Mouse (Mus musculus) hindbrain, postnatal 0 days (tissue): ENCODE data around the gene Otulinl. TPM values are rescaled to one million over a fixed set of nuclear protein-coding genes. Genes with fewer than 3 reads are reported as not detected.

Experiments used
- ATAC-seq: fragments of 200-750 bp; cut with Nextera tagmentation; 2 replicates; pipeline ENCODE4 v1.8.0; 2017; ENCODE audit warnings: mild to moderate bottlenecking, moderate TSS enrichment, moderate library complexity
- DNase-seq: peaks from one replicate; pipeline ENCODE4 v3.0.0-alpha.2; 2015; ENCODE audit warnings: low spot score
- H3K27ac ChIP-seq: fragments of 300-500 bp; sonication (generic); 2 replicates; pipeline ENCODE4 v1.5.1; 2014; ENCODE audit warnings: mild to moderate bottlenecking
- H3K27me3 ChIP-seq: fragments of 300-500 bp; sonication (generic); 2 replicates; pipeline ENCODE4 v1.6.1; 2014; ENCODE audit warnings: low read length, mixed read lengths; ENCODE audit not compliant: insufficient read depth
- H3K36me3 ChIP-seq: fragments of 300-500 bp; sonication (generic); 2 replicates; pipeline ENCODE4 v1.6.1; 2014; ENCODE audit warnings: low read length, mixed read lengths; ENCODE audit not compliant: insufficient read depth
- H3K4me1 ChIP-seq: fragments of 300-500 bp; sonication (generic); 2 replicates; pipeline ENCODE4 v1.6.1; 2014; ENCODE audit warnings: antibody characterized with exemption, low read length, mixed read lengths; ENCODE audit not compliant: insufficient read depth
- H3K4me2 ChIP-seq: fragments of 300-500 bp; sonication (generic); 2 replicates; pipeline ENCODE4 v1.6.1; 2014; ENCODE audit warnings: low read depth, mild to moderate bottlenecking, low read length, moderate library complexity, mixed read lengths
- H3K4me3 ChIP-seq: fragments of 300-500 bp; sonication (generic); 2 replicates; pipeline ENCODE4 v1.5.1; 2014; ENCODE audit warnings: low read length
- H3K9ac ChIP-seq: fragments of 300-500 bp; sonication (generic); replicated peaks from 2 replicates; pipeline ENCODE4 v1.6.1; 2014; ENCODE audit warnings: mild to moderate bottlenecking, low read length, moderate library complexity, mixed read lengths
- H3K9me3 ChIP-seq: fragments of 300-500 bp; sonication (generic); 2 replicates; pipeline ENCODE4 v1.6.1; 2016; ENCODE audit warnings: low read length, mixed read lengths
- CTCF ChIP-seq: IDR thresholded peaks from 2 replicates; pipeline ENCODE4 v1.5.1; 2016; ENCODE audit warnings: antibody characterized with exemption, control low read depth, low read depth
- WGBS: fragments of 180-500 bp; shearing (Covaris S2); extraction: QIAGEN DNeasy Blood & Tissue Kit; methylation state at CpG from one replicate; pipeline ENCODE4 v1.1.7; 2014; 5-methylcytosine and 5-hydroxymethylcytosine counted together
- polyA plus RNA-seq: library from polyadenylated mRNA; unstranded; fragments of >200 nt; fragmentation: Nextera tagmentation; extraction: Ambion mirVana; gene quantifications from 2 replicates; pipeline ENCODE4 v1.2.1, GENCODE M21; 2015
- total RNA-seq: library from RNA; depleted of rRNA; stranded (reverse); fragments of >200 nt; gene quantifications from 2 replicates; pipeline ENCODE4 v1.2.3, GENCODE M21; 2014

Otulinl gene
- total and polyA plus RNA-seq, 2 experiments from 2014 or later: 11.0 to 18.4 TPM

DNA sequence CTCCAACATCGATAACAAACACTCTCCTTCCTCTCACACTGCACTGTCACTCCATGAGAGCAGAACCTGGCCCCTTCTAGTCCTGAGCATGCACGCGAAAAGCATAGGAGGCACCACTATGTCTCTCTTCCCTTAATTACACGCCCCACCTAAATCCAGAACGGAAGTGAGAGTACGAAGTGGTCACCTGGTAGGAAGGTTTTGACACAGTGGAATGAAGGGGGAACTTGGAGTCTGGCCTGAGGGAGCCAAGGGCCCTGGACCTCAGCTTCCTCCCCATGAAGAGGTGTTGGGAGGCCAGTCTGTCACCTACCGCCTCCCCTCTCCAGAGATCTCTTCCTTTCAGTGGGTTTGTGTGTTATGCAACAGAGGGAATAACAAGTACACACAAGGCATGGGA is 6.3 kb downstream of the Otulinl start:
- Histone ChIP-seq H3K4me2 (no peak overlapping the region), H3K4me1 (peaks cover 15% of the 10 kb centered on the region; the same call in 1 of the 2 replicates), H3K36me3 (no peaks in the 10 kb centered on the region), H3K9me3 (no peaks in the 10 kb centered on the region), H3K9ac (no peak overlapping the region), H3K4me3 (no peak overlapping the region), H3K27me3 (no peaks in the 10 kb centered on the region), H3K27ac (no peak overlapping the region)
- DNase-seq (no peak), ATAC-seq (no peak)
- TF ChIP-seq CTCF: no peak
- WGBS: 94% methylated on average over 7 of the region's 7 CpGs

DNA sequence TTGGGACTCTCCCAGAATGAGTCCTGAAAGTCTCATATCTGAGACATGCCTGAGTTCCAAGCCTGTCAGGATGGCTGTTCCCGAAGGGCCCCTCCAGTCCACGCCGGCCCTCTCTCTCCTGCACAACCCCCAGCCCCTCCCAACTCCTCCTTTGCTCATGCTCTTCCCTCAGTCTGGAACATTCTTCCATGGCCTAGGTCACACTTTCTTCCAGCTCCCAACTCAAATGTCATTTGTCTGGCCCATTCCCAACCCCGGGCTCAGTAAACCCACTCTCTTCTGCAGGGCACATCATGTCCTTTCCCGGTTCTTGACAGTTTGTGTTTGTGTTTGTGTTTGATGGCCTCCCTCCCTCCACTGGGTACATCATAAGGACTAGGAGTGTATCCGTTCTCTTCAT is 7.3 kb downstream of the Otulinl start:
- H3K4me1 ChIP-seq: peaks cover 15% of the 10 kb centered on the region; the same call in 1 of the 2 replicates
- no peak overlapping the region for H3K4me3 ChIP-seq
- ATAC-seq: no peak
- DNase-seq: no peak
- H3K27me3 ChIP-seq: no peaks in the 10 kb centered on the region
- H3K27ac ChIP-seq: no peak overlapping the region
- H3K9me3 ChIP-seq: no peaks in the 10 kb centered on the region
- TF ChIP-seq CTCF: no peak
- H3K4me2 ChIP-seq: no peak overlapping the region
- no peak overlapping the region for H3K9ac ChIP-seq
- WGBS: 81% methylated on average over 6 of the region's 6 CpGs
- no peaks in the 10 kb centered on the region for H3K36me3 ChIP-seq

DNA sequence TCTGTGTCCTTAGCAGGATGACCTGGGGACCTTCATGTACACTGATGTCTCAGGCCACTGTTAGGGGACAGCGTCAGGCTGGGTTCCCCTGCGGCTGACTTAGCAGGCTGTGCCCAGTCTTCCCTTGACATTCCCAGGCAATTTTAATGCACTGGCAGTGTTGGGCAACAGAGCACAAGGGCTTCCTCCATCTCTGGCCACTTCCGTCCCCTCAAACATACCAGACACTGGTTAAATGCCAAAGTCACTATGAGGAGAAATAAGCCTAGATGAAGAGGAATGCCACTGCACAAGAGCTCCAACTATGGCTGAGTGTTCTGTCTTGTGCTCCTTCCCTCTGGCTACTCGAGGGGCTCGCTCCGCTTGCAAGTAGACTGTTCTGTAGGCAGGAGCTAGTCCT is 8.2 kb downstream of the Otulinl start:
- Histone ChIP-seq H3K4me3 (no peak overlapping the region), H3K36me3 (no peaks in the 10 kb centered on the region), H3K27me3 (no peaks in the 10 kb centered on the region), H3K9ac (no peak overlapping the region), H3K9me3 (no peaks in the 10 kb centered on the region), H3K4me1 (peaks cover 15% of the 10 kb centered on the region; the same call in 1 of the 2 replicates), H3K4me2 (no peak overlapping the region), H3K27ac (no peak overlapping the region)
- TF ChIP-seq CTCF: no peak
- WGBS: 82% methylated on average over 6 of the region's 6 CpGs
- ATAC-seq (no peak), DNase-seq (no peak)

DNA sequence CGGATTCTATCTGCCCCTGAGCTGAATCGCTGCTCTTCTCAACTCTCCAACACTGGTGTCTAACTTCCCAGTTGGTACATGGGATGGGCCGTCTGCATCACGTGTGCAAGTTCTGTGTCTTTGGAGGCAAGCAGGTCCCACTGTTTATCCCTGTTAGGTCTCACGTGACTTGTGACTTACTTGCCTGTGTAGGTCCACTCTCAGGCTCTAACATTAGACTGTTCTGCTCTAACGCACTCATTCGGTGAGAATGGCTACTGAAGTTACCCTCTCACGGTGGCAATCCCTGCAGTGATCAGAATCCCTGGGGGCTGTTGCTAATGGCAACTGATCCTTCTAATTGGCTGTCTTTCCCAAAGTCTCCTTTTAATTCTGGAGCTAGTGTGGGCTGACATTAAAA is 9.1 kb downstream of the Otulinl start:
- Histone ChIP-seq H3K36me3 (no peaks in the 10 kb centered on the region), H3K27ac (no peak overlapping the region), H3K4me1 (peaks cover 15% of the 10 kb centered on the region; the same call in 1 of the 2 replicates), H3K9me3 (no peaks in the 10 kb centered on the region), H3K27me3 (no peaks in the 10 kb centered on the region), H3K4me2 (no peak overlapping the region), H3K4me3 (no peak overlapping the region), H3K9ac (no peak overlapping the region)
- ATAC-seq: no peak
- WGBS: 47% methylated on average over 8 of the region's 8 CpGs
- TF ChIP-seq CTCF: no peak
- DNase-seq: no peak

DNA sequence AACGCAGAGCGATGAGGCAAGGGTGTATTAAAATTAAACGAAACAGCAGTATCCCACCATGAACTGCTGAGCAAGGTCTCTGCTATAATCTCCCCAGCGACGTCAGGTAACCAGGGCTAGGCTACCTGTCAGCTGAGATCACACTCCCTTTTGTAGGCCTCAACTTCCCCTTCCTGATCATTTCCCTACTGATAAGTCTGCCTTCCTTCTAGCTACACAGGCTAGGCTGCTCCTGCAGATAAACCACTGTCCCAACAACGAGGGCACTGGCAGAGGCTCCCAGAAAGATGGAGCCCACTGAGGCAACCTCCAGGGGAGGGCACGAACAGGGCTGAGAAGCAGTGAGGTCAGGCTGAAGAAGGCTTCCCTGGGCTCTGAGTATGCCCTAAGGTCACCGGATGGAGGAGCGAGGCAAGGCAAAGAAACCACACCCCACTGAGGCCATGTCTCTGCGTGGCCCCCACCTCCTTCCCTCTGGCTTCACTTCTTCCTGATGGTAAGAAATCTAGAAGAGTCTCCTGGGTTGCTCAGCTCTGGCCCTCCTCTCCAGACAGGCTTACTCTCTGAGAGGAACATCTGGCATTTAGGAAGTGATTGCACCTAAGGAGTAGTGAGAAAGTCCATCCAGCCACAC is 9.7 kb downstream of the Otulinl start:
- DNase-seq (no peak), ATAC-seq (no peak)
- H3K4me2 ChIP-seq: no peak overlapping the region
- 89% methylated on average over 10 of the region's 10 CpGs for WGBS
- H3K36me3 ChIP-seq: no peaks in the 10 kb centered on the region
- no peak for TF ChIP-seq CTCF
- no peaks in the 10 kb centered on the region for H3K9me3 ChIP-seq
- peaks cover 14% of the 10 kb centered on the region; the same call in 1 of the 2 replicates for H3K4me1 ChIP-seq
- no peaks in the 10 kb centered on the region for H3K27me3 ChIP-seq
- H3K27ac ChIP-seq: no peak overlapping the region
- H3K4me3 ChIP-seq: no peak overlapping the region
- no peak overlapping the region for H3K9ac ChIP-seq

DNA sequence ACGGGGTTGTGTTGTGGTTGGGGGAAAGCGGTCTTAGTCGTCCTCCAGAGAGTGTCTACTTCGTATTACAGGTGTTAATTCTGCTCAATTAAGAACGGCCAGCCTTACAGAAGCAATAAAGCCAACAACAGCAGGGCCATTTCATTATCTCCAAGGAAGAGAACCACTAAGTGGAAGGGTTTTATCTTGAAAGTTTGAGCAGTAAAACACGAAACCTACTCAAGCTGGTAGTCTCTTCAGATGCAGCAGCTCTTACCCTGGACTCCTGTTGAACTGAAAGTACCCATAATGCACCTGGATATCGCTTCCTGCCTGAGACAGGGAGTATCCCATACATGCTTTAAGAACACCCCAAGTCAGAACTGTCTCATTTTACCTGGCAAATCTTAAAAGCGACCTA is 10.7 kb downstream of the Otulinl start:
- no peak overlapping the region for H3K9ac ChIP-seq
- no peak overlapping the region for H3K4me2 ChIP-seq
- no peak overlapping the region for H3K27ac ChIP-seq
- peaks cover 10% of the 10 kb centered on the region; the same call in 1 of the 2 replicates for H3K4me1 ChIP-seq
- ATAC-seq: no peak
- H3K36me3 ChIP-seq: no peaks in the 10 kb centered on the region
- H3K27me3 ChIP-seq: no peaks in the 10 kb centered on the region
- no peak for TF ChIP-seq CTCF
- 78% methylated on average over 8 of the region's 8 CpGs for WGBS
- no peak overlapping the region for H3K4me3 ChIP-seq
- H3K9me3 ChIP-seq: no peaks in the 10 kb centered on the region
- DNase-seq: no peak

DNA sequence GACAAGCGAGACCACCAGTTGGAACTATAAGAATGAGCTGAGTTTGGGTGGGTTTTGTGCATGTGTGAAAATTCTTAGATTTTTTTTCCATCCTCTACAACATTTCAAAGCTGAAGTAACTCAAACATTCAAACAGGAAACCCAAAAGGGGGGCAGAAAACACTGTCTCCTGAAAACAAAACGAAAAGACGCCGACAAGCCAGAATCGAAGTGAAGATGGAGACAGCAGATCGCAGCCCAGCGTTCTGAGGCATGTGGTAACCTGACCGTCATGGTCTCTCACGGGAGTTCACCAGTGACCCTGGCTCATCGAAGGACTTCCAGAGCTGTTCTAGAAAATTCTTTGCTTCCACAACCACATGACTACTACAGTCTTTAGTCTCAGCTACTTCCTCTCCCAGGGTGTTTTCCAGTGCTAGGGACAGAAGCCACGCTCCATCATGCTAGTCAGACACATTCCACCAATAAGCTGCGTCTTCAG is 11.4 kb downstream of the Otulinl start:
- TF ChIP-seq CTCF: no peak
- no peak for ATAC-seq
- no peak overlapping the region for H3K27ac ChIP-seq

More for the DNA sequence above, 11.4 kb downstream of the Otulinl start:
- no peak for DNase-seq
- no peak overlapping the region for H3K4me2 ChIP-seq
- H3K36me3 ChIP-seq: no peaks in the 10 kb centered on the region
- no peak overlapping the region for H3K9ac ChIP-seq
- H3K4me3 ChIP-seq: no peak overlapping the region
- no peaks in the 10 kb centered on the region for H3K9me3 ChIP-seq
- peaks cover 10% of the 10 kb centered on the region; the same call in 1 of the 2 replicates for H3K4me1 ChIP-seq
- WGBS: 85% methylated on average over 12 of the region's 12 CpGs
- H3K27me3 ChIP-seq: no peaks in the 10 kb centered on the region
